Mouse (Mus musculus) frontal cortex, adult 2 months (tissue): Measurements from ENCODE around the gene R3hcc1l. TPM values are rescaled to one million over a fixed set of nuclear protein-coding genes. Genes with fewer than 3 reads are reported as not detected.

Experiments used
- polyA plus RNA-seq: library from polyadenylated mRNA; depleted of rRNA; stranded (reverse); fragments of >200 nt; gene quantifications from 2 replicates; pipeline ENCODE4 v1.2.3, GENCODE M21; 2012; rRNA removed

R3hcc1l gene
- polyA plus RNA-seq, 1 experiment, result 15.2 TPM

Other genes starting within 250 kb of the R3hcc1l start
- gene Crtac1, start 87.0 kb upstream of the R3hcc1l start, polyA plus RNA-seq, result 50.0 and 77.2 TPM in 2 replicates
- 0.04 TPM in 2 replicates for gene Loxl4, start 94.1 kb downstream of the R3hcc1l start, polyA plus RNA-seq
- 3.0 and 3.1 TPM in 2 replicates for gene Pyroxd2, start 234.0 kb downstream of the R3hcc1l start, polyA plus RNA-seq